Mouse (Mus musculus) lung, postnatal 0 days (tissue): ENCODE data around the gene Hs6st2. TPM values are rescaled to one million over a fixed set of nuclear protein-coding genes. Genes with fewer than 3 reads are reported as not detected.

Source experiments
- ATAC-seq: fragments of 200-750 bp; cut with Nextera tagmentation; 2 replicates; pipeline ENCODE4 v1.8.0; 2017; ENCODE audit warnings: moderate library complexity
- DNase-seq: peaks from one replicate; pipeline ENCODE4 v3.0.0-alpha.2; 2016; ENCODE audit warnings: low spot score
- H3K27ac ChIP-seq: fragments of 300-500 bp; sonication (generic); 2 replicates; pipeline ENCODE4 v1.5.1; 2014; ENCODE audit warnings: antibody characterized with exemption, mild to moderate bottlenecking, low read length, mixed read lengths
- H3K27me3 ChIP-seq: fragments of 300-500 bp; sonication (generic); replicated peaks from 2 replicates; pipeline ENCODE4 v1.6.1; 2014; ENCODE audit warnings: low read length, mixed read lengths; ENCODE audit not compliant: insufficient read depth
- H3K36me3 ChIP-seq: fragments of 300-500 bp; sonication (generic); 2 replicates; pipeline ENCODE4 v1.6.1; 2014; ENCODE audit warnings: low read length, mixed read lengths; ENCODE audit not compliant: insufficient read depth
- H3K4me1 ChIP-seq: fragments of 300-500 bp; sonication (generic); 2 replicates; pipeline ENCODE4 v1.6.1; 2014; ENCODE audit warnings: antibody characterized with exemption, low read depth, low read length, mixed read lengths; ENCODE audit not compliant: insufficient read depth
- H3K4me2 ChIP-seq: fragments of 300-500 bp; sonication (generic); replicated peaks from 2 replicates; pipeline ENCODE4 v1.6.1; 2014; ENCODE audit warnings: low read depth, mild to moderate bottlenecking, low read length, moderate library complexity, mixed read lengths
- H3K4me3 ChIP-seq: fragments of 300-500 bp; sonication (generic); 2 replicates; pipeline ENCODE4 v1.5.1; 2014; ENCODE audit warnings: low read depth, low read length
- H3K9ac ChIP-seq: fragments of 300-500 bp; sonication (generic); replicated peaks from 2 replicates; pipeline ENCODE4 v1.6.1; 2014; ENCODE audit warnings: low read depth, mild to moderate bottlenecking
- H3K9me3 ChIP-seq: fragments of 300-500 bp; sonication (generic); 2 replicates; pipeline ENCODE4 v1.6.1; 2016; ENCODE audit warnings: low read length, mixed read lengths
- CTCF ChIP-seq: IDR thresholded peaks from 2 replicates; pipeline ENCODE4 v1.5.1; 2016; ENCODE audit warnings: antibody characterized with exemption, mild to moderate bottlenecking
- EP300 ChIP-seq: IDR thresholded peaks from 2 replicates; pipeline ENCODE4 v1.6.1; 2016; ENCODE audit warnings: antibody characterized with exemption, mild to moderate bottlenecking, control low read depth
- WGBS: fragments of 180-500 bp; shearing (Covaris S2); extraction: QIAGEN DNeasy Blood & Tissue Kit; methylation state at CpG from one replicate; pipeline ENCODE4 v1.1.7; 2014; 5-methylcytosine and 5-hydroxymethylcytosine counted together
- polyA plus RNA-seq: library from polyadenylated mRNA; unstranded; fragments of >200 nt; fragmentation: Nextera tagmentation; extraction: Ambion mirVana; gene quantifications from 2 replicates; pipeline ENCODE4 v1.2.1, GENCODE M21; 2015

Gene Hs6st2
- polyA plus RNA-seq, 1 experiment from 2014 or later, result 2.0 TPM

DNA sequence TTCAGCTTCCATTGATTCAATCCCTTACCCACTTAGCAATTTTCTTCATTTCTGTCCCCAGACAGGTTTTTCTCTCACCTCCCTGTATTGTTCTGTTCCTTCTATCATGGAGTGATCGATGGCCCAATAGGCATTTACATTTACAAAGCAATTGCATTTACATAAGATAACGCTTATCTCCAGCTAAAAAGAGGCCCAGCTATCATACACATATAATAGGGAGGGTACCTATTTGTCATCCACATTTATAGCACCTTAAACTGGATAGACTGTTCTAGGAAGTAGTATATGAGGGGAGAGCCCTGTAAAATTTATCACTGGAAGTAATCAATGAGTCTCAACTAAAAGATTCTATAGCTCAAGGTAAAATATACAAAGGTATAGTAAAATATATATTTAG lies 271.4 kb downstream of the Hs6st2 start:
- 75% methylated on average over 2 of the region's 2 CpGs for WGBS
- Histone ChIP-seq H3K4me1 (no peaks in the 10 kb centered on the region), H3K36me3 (no peaks in the 10 kb centered on the region), H3K9me3 (no peaks in the 10 kb centered on the region), H3K4me3 (no peak overlapping the region), H3K27me3 (no peaks in the 10 kb centered on the region), H3K27ac (no peak overlapping the region), H3K9ac (no peak overlapping the region), H3K4me2 (no peak overlapping the region)
- no peak for TF ChIP-seq EP300
- TF ChIP-seq CTCF, result no peak
- no peak for DNase-seq
- ATAC-seq, result no peak

DNA sequence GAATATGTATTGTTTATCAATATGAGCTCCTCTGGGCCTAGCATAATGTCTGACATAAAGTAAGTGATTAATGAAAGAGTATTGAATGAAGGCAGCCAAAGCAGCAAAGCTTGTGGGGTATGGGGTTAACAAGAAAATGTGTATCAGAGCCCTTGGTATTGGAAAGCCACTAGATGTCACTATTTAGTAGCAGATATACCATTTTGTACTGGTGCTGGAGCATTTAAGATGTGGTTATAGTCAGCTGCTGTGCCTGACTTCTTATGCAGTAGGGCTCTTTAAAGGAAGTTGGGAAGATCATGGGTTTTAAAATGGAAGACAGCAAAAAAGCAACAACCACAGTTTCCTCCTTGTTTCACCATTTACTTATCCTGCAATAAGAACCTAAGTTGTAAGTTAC lies 284.2 kb downstream of the Hs6st2 start:
- no peak for TF ChIP-seq EP300
- peak; percentile 63 for TF ChIP-seq CTCF
- no peak overlapping the region for H3K27ac ChIP-seq

DNA sequence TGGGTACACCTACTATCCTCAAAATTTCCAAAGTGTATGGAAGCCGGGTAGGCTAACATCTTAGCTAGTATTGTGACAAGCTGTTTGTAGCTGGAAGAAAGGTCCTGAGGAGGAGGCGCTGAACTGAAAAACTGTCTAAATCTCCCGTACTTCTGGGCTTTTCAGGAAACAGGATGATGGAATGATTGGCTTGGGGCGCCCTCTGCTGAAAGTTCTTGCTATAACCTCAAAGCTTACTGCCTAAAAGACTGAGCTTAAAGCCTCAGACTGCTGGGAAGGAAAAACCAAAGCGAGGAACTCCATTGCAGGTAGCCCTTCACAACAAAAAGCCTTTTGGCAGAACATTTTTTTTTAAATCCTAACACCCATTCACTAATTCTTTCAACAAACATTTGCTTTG lies 307.0 kb downstream of the Hs6st2 start:
- peak; percentile 75 for DNase-seq
- Histone ChIP-seq H3K36me3 (no peaks in the 10 kb centered on the region), H3K4me2 (no peak overlapping the region), H3K4me1 (no peaks in the 10 kb centered on the region), H3K9me3 (no peaks in the 10 kb centered on the region), H3K27ac (no peak overlapping the region), H3K4me3 (no peak overlapping the region), H3K9ac (no peak overlapping the region), H3K27me3 (no peaks in the 10 kb centered on the region)
- peak; percentile 78 for TF ChIP-seq CTCF
- no peak for TF ChIP-seq EP300
- 17% methylated on average over 5 of the region's 5 CpGs for WGBS
- no peak for ATAC-seq

More for the DNA sequence above, 284.2 kb downstream of the Hs6st2 start:
- Histone ChIP-seq H3K27me3 (no peaks in the 10 kb centered on the region), H3K4me3 (no peak overlapping the region), H3K9me3 (no peaks in the 10 kb centered on the region), H3K4me1 (no peaks in the 10 kb centered on the region), H3K4me2 (no peak overlapping the region), H3K9ac (no peak overlapping the region), H3K36me3 (no peaks in the 10 kb centered on the region)
- ATAC-seq, result no peak; the same call in 1 of the 2 replicates
- DNase-seq, result peak; percentile 66

DNA sequence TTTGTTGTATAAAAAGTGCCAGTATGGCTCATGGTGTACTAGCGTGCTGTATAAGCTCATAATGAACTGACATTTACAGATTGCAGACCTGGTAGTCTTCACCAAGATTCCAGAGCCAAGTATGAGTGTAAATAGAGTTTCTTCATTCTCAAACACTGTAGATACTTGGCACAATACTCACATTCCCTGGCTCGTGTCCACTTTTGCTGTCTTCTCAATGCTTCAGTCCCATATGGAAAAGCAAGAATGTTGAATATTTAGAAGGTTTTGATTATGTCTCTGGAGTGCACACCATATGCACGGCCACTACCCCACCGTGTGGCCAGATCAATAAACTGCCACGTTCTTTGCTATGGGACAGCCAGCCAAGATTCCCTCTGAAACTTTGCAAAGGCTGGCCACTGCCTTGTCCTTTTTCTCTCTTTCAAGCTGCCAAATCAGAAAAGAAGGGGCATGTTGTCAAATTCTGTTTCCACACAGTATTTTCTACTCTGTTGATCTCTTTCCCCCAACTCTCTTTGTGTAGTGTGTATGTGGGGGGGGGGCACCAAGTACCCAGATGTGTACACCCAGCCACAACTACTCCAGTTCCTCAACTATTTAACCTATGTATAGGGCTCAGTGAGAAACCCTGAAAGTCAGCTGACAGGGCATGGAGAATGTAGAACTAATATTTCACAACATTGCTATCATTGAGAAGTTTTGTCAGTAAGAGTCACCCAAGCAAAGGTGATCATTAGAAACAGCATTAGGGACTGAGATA lies 309.0 kb downstream of the Hs6st2 start:
- Histone ChIP-seq H3K36me3 (no peaks in the 10 kb centered on the region), H3K9me3 (no peaks in the 10 kb centered on the region), H3K27me3 (no peaks in the 10 kb centered on the region), H3K27ac (no peak overlapping the region), H3K4me2 (no peak overlapping the region), H3K9ac (no peak overlapping the region), H3K4me3 (no peak overlapping the region), H3K4me1 (no peaks in the 10 kb centered on the region)
- TF ChIP-seq EP300 (0 out of 2 replicates have a peak, but pooled peaks have one; percentile 15), CTCF (peak; percentile 80)
- WGBS, result 23% methylated on average over 5 of the region's 5 CpGs
- ATAC-seq, result peak; percentile 83
- DNase-seq, result peak; percentile 72

DNA sequence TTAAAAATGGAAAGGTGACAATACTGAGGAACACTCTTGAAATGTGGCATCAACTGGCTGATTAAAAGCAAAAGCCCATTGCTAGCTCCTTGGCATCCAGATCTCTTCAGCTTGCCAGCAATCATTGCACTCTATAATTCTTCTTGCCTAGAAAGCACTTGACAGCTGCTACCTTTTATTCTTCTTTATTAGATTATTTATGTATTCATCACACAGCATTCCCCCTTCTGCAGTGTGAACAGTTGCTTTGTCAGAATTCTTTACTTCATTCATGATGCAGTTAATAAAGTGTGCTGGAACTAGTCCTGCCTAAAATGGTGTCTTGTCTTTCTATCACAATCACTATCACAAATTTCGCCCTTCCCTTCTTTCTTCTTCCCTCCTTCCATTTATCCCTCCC lies 332.0 kb downstream of the Hs6st2 start:
- 72% methylated on average over 1 of the region's 1 CpGs for WGBS
- Histone ChIP-seq H3K4me2 (no peak overlapping the region), H3K4me1 (no peaks in the 10 kb centered on the region), H3K4me3 (no peak overlapping the region), H3K27me3 (no peaks in the 10 kb centered on the region), H3K9ac (no peak overlapping the region), H3K27ac (no peak overlapping the region), H3K36me3 (no peaks in the 10 kb centered on the region), H3K9me3 (no peaks in the 10 kb centered on the region)
- DNase-seq (no peak), ATAC-seq (no peak)
- TF ChIP-seq EP300 (no peak), CTCF (no peak)

DNA sequence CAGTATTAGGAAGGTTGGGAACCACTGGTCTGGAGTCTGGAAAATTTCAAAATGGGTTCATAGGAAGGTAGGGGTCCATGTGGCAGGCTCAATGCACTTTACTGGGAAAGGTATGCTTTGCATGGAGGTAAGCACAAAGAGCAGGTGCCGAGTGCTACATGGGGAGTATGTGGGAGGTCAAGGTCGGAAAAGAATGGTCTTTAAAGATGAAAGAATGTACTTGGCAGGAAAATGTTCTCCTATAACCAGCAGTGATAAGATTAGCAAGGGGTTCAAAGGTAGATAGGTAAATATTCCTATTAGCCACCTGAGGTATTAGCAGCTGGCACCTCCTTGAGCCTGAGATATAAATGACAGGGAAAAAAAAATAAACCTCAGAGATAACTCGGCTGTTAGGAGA lies 338.1 kb downstream of the Hs6st2 start:
- Histone ChIP-seq H3K27ac (no peak overlapping the region), H3K4me3 (no peak overlapping the region), H3K27me3 (no peaks in the 10 kb centered on the region), H3K36me3 (no peaks in the 10 kb centered on the region), H3K4me2 (no peak overlapping the region), H3K9ac (no peak overlapping the region), H3K9me3 (no peaks in the 10 kb centered on the region), H3K4me1 (no peaks in the 10 kb centered on the region)
- 43% methylated on average over 3 of the region's 3 CpGs for WGBS
- no peak for ATAC-seq
- DNase-seq, result no peak
- no peak for TF ChIP-seq EP300
- TF ChIP-seq CTCF, result no peak

Other genes with a start within 250 kb of the Hs6st2 start
- gene Usp26, start 119.4 kb upstream of the Hs6st2 start, polyA plus RNA-seq, result not detected in 2 replicates